Mouse (Mus musculus) small intestine, adult 2 months (tissue): Measurements from ENCODE around the gene Grifin.

Source experiments
- CTCF ChIP-seq: fragments of 200-500 bp; IDR thresholded peaks from 2 replicates; pipeline ENCODE4 v1.5.1; 2012; ENCODE audit warnings: low read depth, mild to moderate bottlenecking, control low read depth, inconsistent platforms, low read length, moderate library complexity, mixed read lengths; ENCODE audit not compliant: insufficient replicate concordance, insufficient read length; ENCODE audit errors: extremely low read depth
- POLR2A ChIP-seq: fragments of 200-500 bp; IDR thresholded peaks from 2 replicates; pipeline ENCODE4 v1.6.1; 2012; ENCODE audit warnings: low read depth, mild to moderate bottlenecking, control low read depth, inconsistent platforms, low read length, moderate library complexity

GRCm38 (mm10) chr5:140514799-140515486, 49.9 kb downstream of the Grifin start:
- TF ChIP-seq CTCF: no peak
- no peak for TF ChIP-seq POLR2A
